Mouse (Mus musculus): ENCODE data around the gene Foxi1. TPM values are rescaled to one million over a fixed set of nuclear protein-coding genes. Genes with fewer than 3 reads are reported as not detected.
"Not testable (repeated sequence)": the region's sequence is repeated elsewhere in the genome, so short reads cannot be mapped to it uniquely, and the experiment has no call there.

Foxi1 gene
- polyA plus RNA-seq, 1 experiment from 2014 or later, result not detected

GRCm38 (mm10) chr11:34228758-34229364 lies 21.0 kb upstream of the Foxi1 start:
- 35% methylated on average over 6 of the region's 6 CpGs for WGBS
- no peak overlapping the region for H3K4me2 ChIP-seq (replicated peaks; ENCODE audit: low read depth)
- H3K27ac ChIP-seq (replicated peaks), result no peak overlapping the region
- TF ChIP-seq EP300 (optimal IDR thresholded peaks at IDR 0.05) (no peak), CTCF (IDR thresholded peaks at IDR 0.05; ENCODE audit: low read depth) (peak; percentile 81)
- ATAC-seq (ENCODE audit: low FRiP score, low TSS enrichment) (peak; percentile 54), DNase-seq (ENCODE audit: low spot score) (peak; percentile 57)
- no peak overlapping the region for H3K9ac ChIP-seq (ENCODE audit: low read length)
- H3K4me1 ChIP-seq (replicated peaks; ENCODE audit: control insufficient read depth, insufficient read depth), result no peaks in the 10 kb centered on the region
- no peaks in the 10 kb centered on the region for H3K27me3 ChIP-seq (ENCODE audit: control insufficient read depth, insufficient read depth, low read length)
- H3K4me3 ChIP-seq (ENCODE audit: low read depth, low read length), result no peak overlapping the region
- H3K36me3 ChIP-seq (ENCODE audit: control insufficient read depth, insufficient read depth, low read length), result no peaks in the 10 kb centered on the region
- no peaks in the 10 kb centered on the region for H3K9me3 ChIP-seq (ENCODE audit: control insufficient read depth, low read length)

- DNase-seq (ENCODE audit: low spot score) (no peak), ATAC-seq (ENCODE audit: low FRiP score, low TSS enrichment) (no peak)
- no peak overlapping the region for H3K4me2 ChIP-seq (replicated peaks; ENCODE audit: low read depth)
- no peak for TF ChIP-seq EP300 (optimal IDR thresholded peaks at IDR 0.05)
- TF ChIP-seq CTCF (IDR thresholded peaks at IDR 0.05; ENCODE audit: low read depth), result peak; percentile 62
- no peaks in the 10 kb centered on the region for H3K9me3 ChIP-seq (ENCODE audit: control insufficient read depth, low read length)
- H3K4me1 ChIP-seq (replicated peaks; ENCODE audit: control insufficient read depth, insufficient read depth), result no peaks in the 10 kb centered on the region
- WGBS, result 25% methylated on average over 1 of the region's 1 CpGs
- H3K27ac ChIP-seq (replicated peaks), result no peak overlapping the region
- H3K27me3 ChIP-seq (ENCODE audit: control insufficient read depth, insufficient read depth, low read length), result no peaks in the 10 kb centered on the region
- H3K36me3 ChIP-seq (ENCODE audit: control insufficient read depth, insufficient read depth, low read length), result no peaks in the 10 kb centered on the region
- no peak overlapping the region for H3K9ac ChIP-seq (ENCODE audit: low read length)
- no peak overlapping the region for H3K4me3 ChIP-seq (ENCODE audit: low read depth, low read length)
Observed at GRCm38 (mm10) chr11:34227180-34227579, 19.3 kb upstream of the Foxi1 start.

- H3K27ac ChIP-seq (replicated peaks); H3K27me3 ChIP-seq (ENCODE audit: control insufficient read depth, insufficient read depth, low read length); H3K4me1 ChIP-seq (replicated peaks; ENCODE audit: control insufficient read depth, insufficient read depth); ATAC-seq (ENCODE audit: low FRiP score, low TSS enrichment); H3K9me3 ChIP-seq (ENCODE audit: control insufficient read depth, low read length); H3K36me3 ChIP-seq (ENCODE audit: control insufficient read depth, insufficient read depth, low read length); H3K4me2 ChIP-seq (replicated peaks; ENCODE audit: low read depth); H3K4me3 ChIP-seq (ENCODE audit: low read depth, low read length); DNase-seq (ENCODE audit: low spot score); H3K9ac ChIP-seq (ENCODE audit: low read length): not testable (repeated sequence)
- WGBS, result 91% methylated on average over 4 of the region's 4 CpGs
Observed at GRCm38 (mm10) chr11:34220596-34220995, 12.7 kb upstream of the Foxi1 start.

DNA sequence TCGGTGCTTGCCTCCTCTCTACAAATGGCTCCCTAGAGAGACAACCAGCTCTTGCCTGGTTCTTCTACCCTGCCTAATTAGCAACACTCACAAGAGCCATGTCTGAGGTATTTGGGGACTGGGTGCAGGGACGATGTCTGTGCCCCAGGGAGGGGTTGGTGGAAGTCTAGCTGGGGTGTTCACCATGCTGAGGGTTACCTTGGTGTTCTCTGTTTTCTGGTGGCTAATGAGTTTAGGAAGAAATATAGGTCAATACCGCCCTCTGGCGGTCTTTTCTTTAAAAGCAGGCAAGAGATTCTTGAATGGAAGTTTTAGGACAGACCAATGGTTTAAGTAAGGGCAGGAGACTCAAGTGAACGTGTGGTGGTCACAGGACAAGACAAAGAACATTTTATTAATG lies 5.0 kb upstream of the Foxi1 start:
- 21% methylated on average over 5 of the region's 5 CpGs for WGBS
- Histone ChIP-seq H3K9me3 (ENCODE audit: control insufficient read depth, low read length) (no peaks in the 10 kb centered on the region), H3K27me3 (ENCODE audit: control insufficient read depth, insufficient read depth, low read length) (no peaks in the 10 kb centered on the region), H3K4me2 (replicated peaks; ENCODE audit: low read depth) (no peak overlapping the region), H3K27ac (replicated peaks) (no peak overlapping the region), H3K4me3 (ENCODE audit: low read depth, low read length) (no peak overlapping the region), H3K36me3 (ENCODE audit: control insufficient read depth, insufficient read depth, low read length) (no peaks in the 10 kb centered on the region), H3K4me1 (replicated peaks; ENCODE audit: control insufficient read depth, insufficient read depth) (no peaks in the 10 kb centered on the region), H3K9ac (ENCODE audit: low read length) (no peak overlapping the region)
- ATAC-seq (ENCODE audit: low FRiP score, low TSS enrichment) (no peak), DNase-seq (ENCODE audit: low spot score) (peak; percentile 55)
- TF ChIP-seq CTCF (IDR thresholded peaks at IDR 0.05; ENCODE audit: low read depth) (peak; percentile 80), EP300 (optimal IDR thresholded peaks at IDR 0.05) (no peak)

DNA sequence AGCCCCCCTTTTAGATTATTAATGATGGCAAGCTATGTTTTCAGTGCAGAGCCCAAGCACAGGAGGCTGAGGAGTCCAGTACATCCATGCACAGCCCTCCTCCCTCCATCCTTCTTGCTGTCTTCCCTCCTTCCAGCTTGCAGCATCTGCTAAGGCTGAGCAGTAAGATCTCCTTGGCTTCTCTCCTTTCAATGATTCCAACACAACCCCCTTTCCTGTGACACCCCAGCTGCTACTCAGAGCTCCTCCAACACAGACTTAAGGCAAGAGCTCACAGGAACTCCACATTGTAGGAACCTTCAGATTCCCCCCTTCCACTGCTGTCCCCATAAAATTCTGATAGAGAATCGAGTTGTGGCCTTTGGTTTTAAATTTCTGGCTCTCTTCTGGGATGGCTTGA lies 5.1 kb downstream of the Foxi1 start:
- DNase-seq (ENCODE audit: low spot score), result no peak
- Histone ChIP-seq H3K4me1 (replicated peaks; ENCODE audit: control insufficient read depth, insufficient read depth) (no peaks in the 10 kb centered on the region), H3K9ac (ENCODE audit: low read length) (no peak overlapping the region), H3K9me3 (ENCODE audit: control insufficient read depth, low read length) (no peaks in the 10 kb centered on the region), H3K27ac (replicated peaks) (no peak overlapping the region), H3K4me3 (ENCODE audit: low read depth, low read length) (no peak overlapping the region), H3K27me3 (ENCODE audit: control insufficient read depth, insufficient read depth, low read length) (no peaks in the 10 kb centered on the region), H3K36me3 (ENCODE audit: control insufficient read depth, insufficient read depth, low read length) (no peaks in the 10 kb centered on the region), H3K4me2 (replicated peaks; ENCODE audit: low read depth) (no peak overlapping the region)
- TF ChIP-seq EP300 (optimal IDR thresholded peaks at IDR 0.05) (no peak), CTCF (IDR thresholded peaks at IDR 0.05; ENCODE audit: low read depth) (no peak)
- 40% methylated on average over 1 of the region's 1 CpGs for WGBS
- ATAC-seq (ENCODE audit: low FRiP score, low TSS enrichment), result no peak

GRCm38 (mm10) chr11:34195142-34195541 lies 12.7 kb downstream of the Foxi1 start:
- Histone ChIP-seq H3K4me2 (replicated peaks; ENCODE audit: low read depth) (no peak overlapping the region), H3K27ac (replicated peaks) (no peak overlapping the region), H3K27me3 (ENCODE audit: control insufficient read depth, insufficient read depth, low read length) (no peaks in the 10 kb centered on the region), H3K9me3 (ENCODE audit: control insufficient read depth, low read length) (no peaks in the 10 kb centered on the region), H3K4me1 (replicated peaks; ENCODE audit: control insufficient read depth, insufficient read depth) (no peaks in the 10 kb centered on the region), H3K36me3 (ENCODE audit: control insufficient read depth, insufficient read depth, low read length) (no peaks in the 10 kb centered on the region), H3K4me3 (ENCODE audit: low read depth, low read length) (no peak overlapping the region), H3K9ac (ENCODE audit: low read length) (no peak overlapping the region)
- no peak for ATAC-seq (ENCODE audit: low FRiP score, low TSS enrichment)
- 92% methylated on average over 3 of the region's 3 CpGs for WGBS
- DNase-seq (ENCODE audit: low spot score), result no peak
- TF ChIP-seq CTCF (IDR thresholded peaks at IDR 0.05; ENCODE audit: low read depth) (no peak), EP300 (optimal IDR thresholded peaks at IDR 0.05) (no peak)

All from stomach, postnatal 0 days (tissue).